Mouse (Mus musculus) ES-E14 (cell line): Measurements from ENCODE around the gene CK137956.

Experiments
- CHD2 ChIP-seq: IDR thresholded peaks from 2 replicates; pipeline ENCODE4 v1.6.1; 2014; ENCODE audit warnings: mild to moderate bottlenecking, low read depth, low read length, inconsistent platforms
- MAFK ChIP-seq: IDR thresholded peaks from 2 replicates; pipeline ENCODE4 v1.6.1; 2014; ENCODE audit warnings: mild to moderate bottlenecking, low read depth, low read length, inconsistent platforms; ENCODE audit not compliant: insufficient read depth
- ZNF384 ChIP-seq: IDR thresholded peaks from 2 replicates; pipeline ENCODE4 v1.6.1; 2012; ENCODE audit warnings: low read depth, low read length, inconsistent platforms

GRCm38 (mm10) chr4:127947696-127948095 is 23.1 kb downstream of the CK137956 start:
- TF ChIP-seq CHD2 = no peak
- no peak for TF ChIP-seq ZNF384
- TF ChIP-seq MAFK = no peak
